In the genomic region with DNA sequence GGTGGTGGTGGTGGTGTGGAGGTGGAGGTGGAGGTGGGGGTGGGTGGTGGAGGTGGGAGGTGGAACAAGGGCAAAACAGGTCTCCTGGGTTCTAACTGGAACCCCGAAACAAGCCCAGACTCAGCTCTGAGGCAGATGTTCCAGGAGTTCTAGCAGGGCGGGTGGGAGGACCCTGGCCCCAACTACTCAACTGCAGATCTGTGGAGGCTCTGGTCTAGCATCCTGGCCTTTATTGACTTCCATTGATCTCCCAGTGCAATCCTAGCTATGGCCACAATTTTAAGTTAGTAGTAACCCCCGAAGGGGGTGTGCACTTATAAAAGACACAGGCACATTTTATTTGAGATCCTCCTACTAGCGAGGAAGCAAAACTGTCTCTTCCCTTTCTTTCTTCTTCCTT, we compare ENCODE assay signal across 14 mouse cellular contexts. TPM values are rescaled to one million over a fixed set of nuclear protein-coding genes. Genes with fewer than 3 reads are reported as not detected.
DNase-seq lines count a peak whose midpoint lies in the region; ATAC-seq and TF ChIP-seq lines count a peak whose summit lies in the region.
"Had no signal": no experiment of that assay in that cellular context is flagged by ENCODE, and none has a peak within 500 bp of the region (broad histone marks: within the 10 kb centered on the region; RNA-seq: fewer than 3 reads in every experiment).

No protein-coding gene starts in this region.

- no peak overlapping the region for H3K27ac ChIP-seq in forebrain, embryonic 15.5 days (replicated peaks)
- no peak overlapping the region for H3K27ac ChIP-seq in forebrain, embryonic 13.5 days
- peak overlapping the region; percentile 81 for H3K27ac ChIP-seq in kidney, postnatal 0 days
- no peak overlapping the region for H3K27ac ChIP-seq in embryonic facial prominence, embryonic 11.5 days (replicated peaks; ENCODE audit: low read depth, low read length)
- no peak overlapping the region for H3K27ac ChIP-seq in liver, embryonic 13.5 days
- H3K27ac ChIP-seq: midbrain, embryonic 12.5 days; neural tube, embryonic 13.5 days had no signal

- WGBS in forebrain, embryonic 15.5 days: 2% methylated on average over 4 of the region's 4 CpGs
- WGBS in forebrain, embryonic 13.5 days: under 1% methylated on average over 4 of the region's 4 CpGs
- 6% methylated on average over 4 of the region's 4 CpGs for WGBS in kidney, postnatal 0 days
- WGBS in embryonic facial prominence, embryonic 11.5 days: 4% methylated on average over 4 of the region's 4 CpGs
- WGBS in liver, embryonic 13.5 days (ENCODE audit: insufficient replicate concordance): 6% methylated on average over 4 of the region's 4 CpGs

- TF ChIP-seq CTCF in kidney, postnatal 0 days (IDR thresholded peaks at IDR 0.05; ENCODE audit: low read depth): no peak

- H3K4me2 ChIP-seq in forebrain, embryonic 15.5 days (replicated peaks): no peak overlapping the region
- H3K4me2 ChIP-seq in forebrain, embryonic 13.5 days: no peak overlapping the region
- H3K4me2 ChIP-seq in kidney, postnatal 0 days (ENCODE audit: low read length): peak overlapping the region; percentile 43
- no peak overlapping the region for H3K4me2 ChIP-seq in embryonic facial prominence, embryonic 11.5 days (ENCODE audit: low read depth, low read length)
- H3K4me2 ChIP-seq in liver, embryonic 13.5 days: no peak overlapping the region
- H3K4me2 ChIP-seq: midbrain, embryonic 12.5 days; neural tube, embryonic 13.5 days had no signal

- no peaks in the 10 kb centered on the region for H3K9me3 ChIP-seq in forebrain, embryonic 15.5 days
- H3K9me3 ChIP-seq in forebrain, embryonic 13.5 days (replicated peaks): no peaks in the 10 kb centered on the region
- H3K9me3 ChIP-seq in kidney, postnatal 0 days (replicated peaks; ENCODE audit: low read length): no peaks in the 10 kb centered on the region
- no peaks in the 10 kb centered on the region for H3K9me3 ChIP-seq in embryonic facial prominence, embryonic 11.5 days (replicated peaks; ENCODE audit: control insufficient read depth, low read length)
- H3K9me3 ChIP-seq in liver, embryonic 13.5 days (replicated peaks): no peaks in the 10 kb centered on the region
- H3K9me3 ChIP-seq: midbrain, embryonic 12.5 days; neural tube, embryonic 13.5 days had no signal

- peak; percentile 21; the same call in 1 of the 2 replicates for ATAC-seq in forebrain, embryonic 15.5 days (replicated peaks)
- ATAC-seq in forebrain, embryonic 13.5 days: no peak
- ATAC-seq in kidney, postnatal 0 days (replicated peaks; ENCODE audit: low FRiP score, low read depth): 0 out of 2 replicates have a peak, but pooled peaks have one; percentile 11
- ATAC-seq in embryonic facial prominence, embryonic 11.5 days (replicated peaks; ENCODE audit: insufficient number of reproducible peaks, low FRiP score, low TSS enrichment, low read depth): no peak
- no peak for ATAC-seq in liver, embryonic 13.5 days (ENCODE audit: low read depth)
- ATAC-seq: forebrain, embryonic 14.5 days; inflammation-experienced regulatory T-cells, adult 6 months had no signal

- H3K27me3 ChIP-seq in forebrain, embryonic 15.5 days: peaks cover 85% of the 10 kb centered on the region
- H3K27me3 ChIP-seq in forebrain, embryonic 13.5 days: peaks cover 95% of the 10 kb centered on the region
- no peaks in the 10 kb centered on the region for H3K27me3 ChIP-seq in kidney, postnatal 0 days (ENCODE audit: insufficient read depth, low read length)
- H3K27me3 ChIP-seq in embryonic facial prominence, embryonic 11.5 days (ENCODE audit: control insufficient read depth, insufficient read depth, low read length): peaks cover 79% of the 10 kb centered on the region
- peaks cover 94% of the 10 kb centered on the region for H3K27me3 ChIP-seq in liver, embryonic 13.5 days

- H3K4me3 ChIP-seq in forebrain, embryonic 15.5 days: no peak overlapping the region
- no peak overlapping the region for H3K4me3 ChIP-seq in forebrain, embryonic 13.5 days
- H3K4me3 ChIP-seq in kidney, postnatal 0 days (replicated peaks; ENCODE audit: low read depth, low read length): peak overlapping the region; percentile 69
- H3K4me3 ChIP-seq in embryonic facial prominence, embryonic 11.5 days (ENCODE audit: low read depth, low read length): no peak overlapping the region
- 0 out of 2 replicates have a peak overlapping the region, but pooled peaks have one; percentile 7 for H3K4me3 ChIP-seq in liver, embryonic 13.5 days (replicated peaks)
- H3K4me3 ChIP-seq: midbrain, embryonic 12.5 days; neural tube, embryonic 13.5 days had no signal

- H3K36me3 ChIP-seq in forebrain, embryonic 15.5 days: no peaks in the 10 kb centered on the region
- H3K36me3 ChIP-seq in forebrain, embryonic 13.5 days (ENCODE audit: poor library complexity, severe bottlenecking): no peaks in the 10 kb centered on the region
- H3K36me3 ChIP-seq in kidney, postnatal 0 days (ENCODE audit: insufficient read depth, low read length): no peaks in the 10 kb centered on the region
- H3K36me3 ChIP-seq in embryonic facial prominence, embryonic 11.5 days (replicated peaks; ENCODE audit: control insufficient read depth, insufficient read depth, low read depth, low read length): no peaks in the 10 kb centered on the region
- no peaks in the 10 kb centered on the region for H3K36me3 ChIP-seq in liver, embryonic 13.5 days
- H3K36me3 ChIP-seq: midbrain, embryonic 12.5 days; neural tube, embryonic 13.5 days had no signal

- H3K4me1 ChIP-seq in forebrain, embryonic 15.5 days: peaks cover 17% of the 10 kb centered on the region; the same call in 1 of the 2 replicates
- peaks cover 6% of the 10 kb centered on the region; the same call in 1 of the 2 replicates for H3K4me1 ChIP-seq in forebrain, embryonic 13.5 days
- H3K4me1 ChIP-seq in kidney, postnatal 0 days (replicated peaks; ENCODE audit: insufficient read depth, low read length): no peaks in the 10 kb centered on the region; the same call in 1 of the 2 replicates
- peaks cover 2% of the 10 kb centered on the region for H3K4me1 ChIP-seq in embryonic facial prominence, embryonic 11.5 days (ENCODE audit: control insufficient read depth, insufficient read depth, low read length)
- no peaks in the 10 kb centered on the region for H3K4me1 ChIP-seq in liver, embryonic 13.5 days (replicated peaks)

- peak; percentile 57 for DNase-seq in kidney, postnatal 0 days (ENCODE audit: low spot score)
- no peak for DNase-seq in kidney, adult 11 months
- DNase-seq in embryonic facial prominence, embryonic 11.5 days (ENCODE audit: low spot score): peak; percentile 21
- DNase-seq in liver, embryonic 13.5 days: no peak
- no peak for DNase-seq in Muller cell, postnatal 12 days (ENCODE audit: inconsistent ontology term)
- DNase-seq in T-cell, adult 2 months (ENCODE audit: low spot score): no peak
- DNase-seq: embryo, embryonic 11 days; gastrocnemius, postnatal 25 days had no signal

- H3K9ac ChIP-seq in forebrain, embryonic 15.5 days (replicated peaks): no peak overlapping the region
- no peak overlapping the region for H3K9ac ChIP-seq in forebrain, embryonic 13.5 days
- H3K9ac ChIP-seq in kidney, postnatal 0 days (ENCODE audit: low read depth, low read length): peak overlapping the region; percentile 64
- H3K9ac ChIP-seq in embryonic facial prominence, embryonic 11.5 days (replicated peaks; ENCODE audit: low read length): no peak overlapping the region
- H3K9ac ChIP-seq in liver, embryonic 13.5 days: no peak overlapping the region
- H3K9ac ChIP-seq: midbrain, embryonic 12.5 days; neural tube, embryonic 13.5 days had no signal

RNA-seq across cellular contexts. Expression of a gene that starts 2.0 kb away (rescaled TPM):
- polyA plus RNA-seq in forebrain, embryonic 15.5 days (2015; fragmentation: Nextera tagmentation; extraction: Ambion mirVana): 0.29 and 0.45 TPM in 2 replicates
- 0.25 and 0.37 TPM in 2 replicates for polyA plus RNA-seq in forebrain, embryonic 13.5 days (2015; fragmentation: Nextera tagmentation; extraction: Ambion mirVana)
- 413 and 438 TPM in 2 replicates for polyA plus RNA-seq in kidney, postnatal 0 days (2015; fragmentation: Nextera tagmentation; extraction: Ambion mirVana)
- polyA plus RNA-seq in embryonic facial prominence, embryonic 11.5 days (2014; fragmentation: Nextera tagmentation; extraction: Ambion mirVana): 3.2 and 3.5 TPM in 2 replicates
- 6.2 and 7.2 TPM in 2 replicates for polyA plus RNA-seq in liver, embryonic 13.5 days (2015; fragmentation: Nextera tagmentation; extraction: Ambion mirVana)
- polyA plus RNA-seq: midbrain, embryonic 12.5 days had no signal

Comparison
In these comparisons a context has a peak if more than half of its experiments do, and no peak if none do; other contexts are left out.
1. ATAC-seq: peak in forebrain, embryonic 15.5 days (single experiment) and kidney, postnatal 0 days (single experiment); none in forebrain, embryonic 13.5 days (single experiment), embryonic facial prominence, embryonic 11.5 days (single experiment) and liver, embryonic 13.5 days (single experiment).
2. DNase-seq: peak in kidney, postnatal 0 days (single experiment) and embryonic facial prominence, embryonic 11.5 days (single experiment); none in kidney, adult 11 months (single experiment), liver, embryonic 13.5 days (single experiment), Muller cell, postnatal 12 days (single experiment) and T-cell, adult 2 months (single experiment).
3. H3K4me3 ChIP-seq: peak in kidney, postnatal 0 days (single experiment) and liver, embryonic 13.5 days (single experiment); none in forebrain, embryonic 15.5 days (single experiment), forebrain, embryonic 13.5 days (single experiment) and embryonic facial prominence, embryonic 11.5 days (single experiment).
4. RNA of a gene that starts 2.0 kb away (polyA plus RNA-seq): 413 to 438 TPM in kidney, postnatal 0 days; 6.2 to 7.2 TPM in liver, embryonic 13.5 days, 3.2 to 3.5 TPM in embryonic facial prominence, embryonic 11.5 days, 0.29 to 0.45 TPM in forebrain, embryonic 15.5 days and 0.25 to 0.37 TPM in forebrain, embryonic 13.5 days; every median in the first group is over 10 times any median in the second.